Mouse (Mus musculus): ENCODE measurements at regions not wholly inside any gene's neighbourhood (a gene's known extent, or its start where the extent isn't known, plus 50 kb on each side); places are given as distances from the start of the nearest gene placed in this dataset.

DNA sequence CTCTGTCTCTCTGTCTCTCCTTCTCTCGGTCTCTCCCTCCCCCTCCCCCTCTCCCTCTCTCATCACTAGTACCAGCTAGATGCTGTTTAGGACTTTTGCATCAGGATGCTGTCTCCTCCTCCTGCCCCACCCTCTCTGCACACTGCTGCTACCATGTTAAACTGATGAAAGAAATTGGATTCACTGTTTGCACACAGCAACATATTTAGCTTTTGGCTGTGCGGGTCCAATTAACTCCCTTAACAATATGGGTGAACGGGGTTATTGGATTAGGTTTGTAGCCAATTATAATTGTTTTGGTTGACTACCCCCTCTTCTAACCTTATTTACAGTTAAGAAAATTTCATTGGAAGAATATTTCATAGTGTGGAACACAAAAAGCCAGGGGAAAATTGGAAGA lies 424.0 kb upstream of the Sorcs1 start:
- DNase-seq (ENCODE audit: low spot score in 2 of 2) = no peak

DNA sequence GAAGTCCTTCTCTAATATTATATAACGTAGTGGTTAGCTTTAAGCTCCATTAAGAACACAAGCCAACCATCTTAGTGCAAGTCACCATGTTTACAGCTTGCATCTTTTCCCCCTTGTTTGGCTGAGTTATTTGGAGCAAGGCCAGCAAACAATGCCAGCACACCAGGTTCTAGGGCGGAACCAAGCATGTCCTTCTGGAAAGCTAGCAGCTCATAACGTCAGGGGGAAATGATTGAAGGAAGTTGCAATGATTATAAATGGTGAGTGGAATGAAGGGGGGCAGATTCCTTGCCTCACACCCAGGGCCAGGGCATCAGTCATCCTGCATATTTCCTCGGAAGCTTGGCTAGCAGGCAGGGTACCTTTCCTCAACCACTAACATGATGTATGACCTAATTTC lies 396.3 kb upstream of the Sorcs1 start:
- no peak for DNase-seq (ENCODE audit: low spot score in 2 of 2)

DNA sequence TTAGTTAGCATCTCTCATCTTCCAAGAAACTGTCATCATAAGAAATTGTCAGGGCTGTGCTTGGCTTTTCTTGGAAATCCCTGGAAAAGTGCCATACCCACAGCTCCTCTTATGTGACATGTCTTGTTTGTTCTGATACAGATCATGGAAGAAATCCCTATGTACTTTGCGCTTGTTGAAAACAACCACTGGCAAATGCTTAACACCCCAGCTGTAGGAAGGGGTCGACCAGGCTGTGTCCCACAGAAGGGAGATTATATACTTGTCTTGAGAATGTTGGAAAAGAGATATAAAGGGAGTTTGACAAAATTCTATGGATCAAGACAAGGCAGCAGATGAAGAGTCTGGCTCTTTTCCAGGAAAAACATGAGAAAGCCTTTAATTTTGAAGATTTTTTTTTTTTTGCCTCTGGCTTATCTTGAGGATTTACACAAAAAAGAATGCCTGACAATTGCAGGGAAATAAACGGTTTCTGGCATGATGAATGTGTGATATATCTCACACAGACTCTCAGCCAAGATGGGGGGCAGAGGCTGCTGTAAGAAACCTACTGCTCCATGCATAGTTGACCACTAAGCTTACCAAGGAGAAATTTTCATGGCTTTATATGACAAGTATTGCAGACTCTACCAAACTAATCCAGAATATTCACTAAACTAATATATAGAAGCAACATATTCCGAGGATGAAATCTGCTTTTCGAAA lies 381.7 kb upstream of the Sorcs1 start:
- no peak for DNase-seq (ENCODE audit: low spot score in 2 of 2)

DNA sequence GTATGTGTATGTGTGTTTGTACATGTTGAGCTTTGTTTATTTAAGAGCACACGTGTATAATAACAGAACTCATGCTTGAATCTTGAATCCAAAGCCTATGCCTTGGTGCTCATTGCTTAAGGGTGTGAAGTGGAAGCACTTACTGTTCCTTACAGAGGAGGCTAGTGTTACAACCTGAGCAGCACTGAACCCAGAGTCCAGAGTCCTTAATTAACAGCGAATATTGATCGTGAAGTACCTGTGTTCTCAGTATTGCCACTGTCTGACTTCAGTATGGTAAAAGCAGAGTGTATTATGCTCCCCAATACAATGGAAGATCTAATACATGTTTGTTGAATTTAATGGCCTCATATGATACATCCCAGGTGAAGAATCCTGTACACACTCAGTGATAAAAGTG lies 365.1 kb upstream of the Sorcs1 start:
- DNase-seq (ENCODE audit: low spot score in 2 of 2) = no peak

DNA sequence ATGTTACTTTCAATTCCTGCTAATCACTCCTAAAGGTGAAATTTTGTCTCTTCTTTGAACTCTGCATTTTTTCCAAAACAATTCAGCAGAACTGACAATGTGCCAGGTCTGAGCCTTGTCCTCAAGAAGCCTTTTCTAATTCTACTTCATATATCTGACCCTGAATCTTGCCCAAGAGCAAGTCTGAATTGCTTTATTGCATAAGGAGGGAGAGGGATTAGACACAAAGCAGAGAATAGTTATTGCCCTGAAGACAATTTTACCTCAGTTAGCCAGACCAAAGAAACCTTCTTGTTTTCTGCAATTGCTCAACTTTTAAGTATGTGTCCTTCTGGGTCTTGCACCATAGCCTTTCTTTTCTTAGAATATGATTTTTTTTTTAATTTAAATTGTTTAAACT lies 316.0 kb upstream of the Sorcs1 start:
- DNase-seq (ENCODE audit: low spot score in 2 of 2) = no peak

DNA sequence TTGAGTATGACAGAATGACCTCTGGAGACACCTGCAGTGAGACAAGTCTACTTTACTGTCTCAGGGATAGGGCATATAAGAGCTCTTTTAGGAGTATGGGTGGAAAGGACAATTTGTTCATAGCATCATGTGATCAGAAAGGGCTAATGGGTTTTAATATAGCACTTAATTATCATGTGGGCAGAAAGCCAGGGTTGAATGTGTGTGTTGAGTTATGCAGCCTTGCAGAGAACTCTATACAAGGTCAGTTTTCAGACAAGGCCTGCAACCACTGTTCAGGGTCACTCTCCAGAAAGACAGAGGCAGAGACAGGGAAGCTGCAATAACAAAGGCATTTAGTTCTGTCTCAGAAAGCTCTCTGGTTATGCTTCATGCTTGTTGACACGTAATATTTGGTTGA lies 292.6 kb upstream of the Sorcs1 start:
- DNase-seq (ENCODE audit: low spot score in 2 of 2) = no peak

DNA sequence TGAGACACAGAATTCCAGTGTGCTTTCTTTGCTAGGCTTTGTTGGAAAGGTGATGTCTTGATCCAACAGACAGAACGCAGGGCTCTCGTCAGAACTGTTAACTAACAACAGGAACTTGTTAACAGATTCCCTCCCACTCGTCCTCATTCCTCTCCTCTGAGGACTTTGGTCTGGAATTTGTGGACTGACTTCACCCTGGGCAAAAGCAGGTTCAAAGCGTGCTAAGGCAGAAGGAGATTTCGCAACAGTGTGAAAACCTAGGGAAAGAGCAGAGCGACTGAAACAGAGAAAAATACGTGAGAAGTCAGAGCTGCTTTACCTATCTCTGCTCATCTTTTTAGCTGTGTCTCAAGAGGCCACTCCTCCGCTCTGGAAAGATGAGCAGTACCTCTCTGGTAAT lies 283.5 kb upstream of the Sorcs1 start:
- DNase-seq (ENCODE audit: low spot score in 2 of 2) = peak in 1 of 2 experiments; percentile 1

DNA sequence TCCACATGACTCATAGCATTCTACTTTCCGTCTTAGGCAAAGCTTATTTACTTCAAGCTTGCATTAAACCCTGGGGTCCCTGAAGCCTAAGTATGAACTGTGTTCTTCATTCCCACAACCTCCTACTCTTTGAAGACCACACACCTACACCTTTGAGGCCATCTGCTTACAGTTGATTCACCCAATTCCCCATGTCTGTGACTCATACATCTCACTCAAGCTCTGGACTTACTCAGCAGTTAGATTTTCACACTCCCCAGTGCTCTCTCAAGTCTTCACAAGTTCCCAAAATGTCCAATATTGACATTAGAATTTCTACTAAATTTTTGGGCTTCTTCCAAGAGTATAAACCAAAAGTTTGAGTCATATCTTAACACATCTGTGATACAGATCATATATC lies 266.6 kb upstream of the Sorcs1 start:
- DNase-seq (ENCODE audit: low spot score in 2 of 2) = no peak

DNA sequence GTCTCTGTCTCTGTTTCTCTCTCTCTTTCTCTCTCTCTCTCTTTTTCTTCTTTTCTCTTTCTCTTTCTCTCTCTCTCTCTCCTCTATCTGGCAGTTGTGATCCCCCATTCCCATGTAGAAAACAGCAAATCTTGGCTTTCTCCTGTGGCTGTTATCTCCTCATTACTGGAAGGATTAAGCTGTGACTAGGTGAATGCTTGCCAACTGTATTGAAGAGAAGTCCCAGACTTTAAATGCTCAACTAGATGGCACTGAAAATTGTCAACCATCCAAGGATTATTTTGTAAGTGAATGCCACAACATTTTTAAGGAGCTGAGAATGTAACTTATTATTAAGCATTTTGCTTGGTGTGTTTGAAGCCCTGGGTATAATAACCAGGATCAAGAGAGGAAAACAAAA lies 233.2 kb upstream of the Sorcs1 start:
- no peak for DNase-seq (ENCODE audit: low spot score in 2 of 2)

DNA sequence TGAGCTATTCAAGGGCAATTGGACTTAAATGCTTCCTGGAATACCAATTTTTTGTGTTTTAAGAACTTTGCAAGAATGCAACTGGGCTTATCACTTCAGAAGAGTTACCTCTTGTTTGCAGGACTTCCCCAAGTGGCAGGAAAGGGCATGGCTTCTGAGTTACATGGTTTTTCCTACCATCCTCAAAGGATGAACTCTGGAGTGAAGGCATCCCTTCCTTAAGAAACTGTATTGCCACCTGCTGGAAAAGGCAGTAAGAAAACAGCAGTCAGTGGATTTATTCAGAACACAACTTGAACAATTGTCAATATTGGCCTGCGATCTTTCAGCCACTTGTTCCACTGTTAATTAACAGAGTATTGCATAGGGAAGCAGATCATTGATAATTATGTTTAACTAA lies 232.2 kb upstream of the Sorcs1 start:
- no peak for DNase-seq (ENCODE audit: low spot score in 2 of 2)

DNA sequence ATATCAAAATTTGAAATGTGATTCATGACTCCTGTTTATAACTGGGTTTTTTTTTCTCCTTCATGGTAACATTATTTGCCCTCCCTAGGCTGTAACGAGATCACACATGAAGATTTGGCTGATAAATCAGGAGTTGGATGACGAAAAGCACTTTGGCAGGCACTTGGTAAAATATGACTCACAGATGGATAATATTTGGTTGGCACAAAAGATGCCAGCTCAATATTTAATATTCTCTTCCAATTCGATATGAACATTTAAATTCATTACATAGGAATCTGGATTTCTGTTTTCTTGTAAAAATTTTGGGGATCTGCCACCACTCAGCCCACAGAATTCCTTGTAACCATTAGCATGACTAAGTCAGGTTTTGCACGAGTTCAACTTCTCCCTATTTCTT lies 230.3 kb upstream of the Sorcs1 start:
- DNase-seq (ENCODE audit: low spot score in 2 of 2) = no peak

DNA sequence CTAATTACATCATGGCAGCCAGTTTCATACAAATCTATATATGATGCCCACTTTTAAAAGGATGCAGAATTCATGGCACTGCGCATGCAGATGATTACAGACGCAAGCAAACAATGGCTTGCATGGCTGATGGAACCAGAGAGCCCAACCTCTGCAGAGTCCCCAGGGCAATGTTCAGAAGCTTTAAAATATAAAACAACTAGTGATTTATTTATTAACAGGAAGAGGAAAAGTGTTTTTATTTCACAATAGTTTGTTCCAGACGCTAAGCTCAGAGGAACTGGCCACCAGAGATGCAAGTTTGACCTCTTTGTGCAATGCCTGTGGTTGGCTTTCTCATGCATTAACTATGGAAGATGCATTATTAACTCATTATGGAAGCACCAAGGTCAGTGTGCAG lies 215.3 kb upstream of the Sorcs1 start:
- DNase-seq (ENCODE audit: low spot score in 2 of 2) = no peak

DNA sequence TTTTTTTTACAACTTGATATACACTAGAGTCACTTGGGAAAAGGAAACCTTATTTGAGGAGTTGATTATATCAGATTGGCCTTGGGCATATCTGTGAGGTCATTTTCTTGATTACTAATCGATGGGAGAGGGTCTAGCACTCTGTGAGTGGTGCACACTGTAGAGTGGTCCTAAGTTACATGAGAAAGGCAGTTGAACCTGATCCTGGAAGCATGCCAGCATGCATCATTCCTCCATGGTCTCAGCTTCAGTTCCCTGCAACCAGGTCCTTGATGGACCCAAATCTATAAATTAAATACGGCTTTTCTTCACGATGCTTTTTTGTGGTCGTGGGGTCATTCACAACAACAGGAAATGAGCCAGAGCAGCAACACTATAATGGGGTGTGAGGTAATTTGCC lies 194.2 kb upstream of the Sorcs1 start:
- no peak for DNase-seq (ENCODE audit: low spot score in 2 of 2)

DNA sequence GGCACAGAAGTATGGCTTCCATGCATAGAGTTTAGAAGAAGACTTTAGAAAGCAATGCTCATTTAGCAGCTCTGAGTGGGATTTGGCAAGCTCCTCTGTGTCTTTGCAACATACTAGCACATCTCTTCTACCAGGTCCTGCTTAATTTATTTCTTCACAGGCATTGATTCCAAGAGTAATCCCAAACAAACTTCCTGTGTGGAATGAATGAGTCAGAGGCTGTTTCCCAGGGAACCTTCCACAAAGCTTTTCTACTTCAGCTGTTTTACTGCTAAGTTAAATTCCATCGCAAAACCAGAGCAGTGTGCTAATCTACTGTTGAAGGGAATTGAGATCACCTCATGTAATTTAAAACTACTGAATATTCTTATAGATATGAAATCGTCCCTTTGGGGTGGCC lies 193.7 kb upstream of the Sorcs1 start:
- no peak for DNase-seq (ENCODE audit: low spot score in 2 of 2)

DNA sequence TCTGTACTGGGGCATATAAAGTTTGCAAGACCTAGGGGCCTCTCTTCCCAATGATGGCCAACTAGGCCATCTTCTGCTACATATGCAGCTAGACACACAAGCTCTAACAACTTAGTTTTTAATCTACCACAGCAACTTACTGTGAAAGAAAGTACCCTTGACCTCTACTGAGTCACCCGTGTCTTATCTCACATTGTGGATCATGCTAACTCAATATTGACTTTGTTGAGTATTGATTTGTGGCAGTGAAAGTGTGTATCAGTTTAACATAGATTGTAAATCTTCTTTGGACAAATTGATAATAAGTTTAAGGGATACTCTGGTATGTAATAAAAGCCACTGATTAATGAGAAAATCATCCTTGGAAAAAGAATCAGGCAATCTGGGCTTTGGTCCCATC lies 176.4 kb upstream of the Sorcs1 start:
- no peak for DNase-seq (ENCODE audit: low spot score in 2 of 2)

DNA sequence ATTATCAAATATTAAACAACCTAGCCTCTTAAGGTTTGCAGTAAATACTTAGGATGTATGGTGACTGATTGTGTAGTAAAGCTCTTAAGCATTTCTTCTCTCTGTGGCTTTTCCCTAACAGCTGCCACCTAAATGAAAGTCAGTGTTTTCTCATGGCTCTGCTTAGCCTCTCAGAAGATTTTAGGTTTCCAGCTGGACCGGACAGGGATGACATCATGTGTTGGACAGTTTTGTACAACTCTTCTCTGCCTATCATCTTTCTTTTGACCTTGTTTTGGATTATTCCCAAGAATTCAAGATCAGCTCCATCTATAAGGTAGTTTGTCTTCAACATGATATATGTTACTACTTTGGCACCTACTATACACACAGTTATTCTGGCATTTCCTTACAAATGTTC lies 162.1 kb upstream of the Sorcs1 start:
- no peak for DNase-seq (ENCODE audit: low spot score in 2 of 2)
